ENCODE assay signal across 14 mouse cellular contexts in genomic region chr2:174441898-174442297, GRCm38 (mm10). TPM values are rescaled to one million over a fixed set of nuclear protein-coding genes. Genes with fewer than 3 reads are reported as not detected.
"Had no signal": no experiment of that assay in that cellular context is flagged by ENCODE, and none has a peak within 500 bp of the region (broad histone marks: within the 10 kb centered on the region; RNA-seq: fewer than 3 reads in every experiment).

No protein-coding gene starts in this region.

- H3K9me3 ChIP-seq: kidney, embryonic 15.5 days; liver, embryonic 13.5 days had no signal

- ATAC-seq: inflammation-experienced regulatory T-cells, adult 6 months had no signal

- H3K36me3 ChIP-seq: kidney, embryonic 15.5 days; liver, embryonic 13.5 days had no signal

- H3K27me3 ChIP-seq: kidney, embryonic 15.5 days had no signal

- H3K4me3 ChIP-seq: kidney, embryonic 15.5 days; left cerebral cortex, adult 2 months; liver, embryonic 13.5 days had no signal

- DNase-seq: kidney, adult 11 months; kidney, adult 8-10 months; kidney, postnatal 36 days; layer of hippocampus, postnatal 36 days; liver, embryonic 13.5 days; midbrain, embryonic 14.5 days; thymus, adult 2 months had no signal

- H3K27ac ChIP-seq: kidney, embryonic 15.5 days; left cerebral cortex, adult 2 months; liver, embryonic 13.5 days; macrophage had no signal

- H3K9ac ChIP-seq: kidney, embryonic 15.5 days; liver, embryonic 13.5 days had no signal

- H3K4me2 ChIP-seq: kidney, embryonic 15.5 days; liver, embryonic 13.5 days had no signal

RNA-seq across cellular contexts. Expression of gene Tubb1, which starts 8.6 kb away (rescaled TPM):
- total RNA-seq: layer of hippocampus, postnatal 10 days; layer of hippocampus, postnatal 36 days; left cerebral cortex, adult 2 months; left cerebral cortex, postnatal 10 days had no signal
- polyA plus RNA-seq: small intestine, adult 2 months had no signal
